Mouse (Mus musculus): ENCODE results near the gene Rab3il1.

- TF ChIP-seq MAX (IDR thresholded peaks at IDR 0.05; ENCODE audit: low read length) (no peak), CTCF (conservative IDR thresholded peaks at IDR 0.05 in 1 of 2, IDR thresholded peaks at IDR 0.05 in 1 of 2; ENCODE audit: low read depth in 2 of 2, low read length in 2 of 2) (no peak), POLR2A (IDR thresholded peaks at IDR 0.05; ENCODE audit: low read depth, low read length) (no peak), HCFC1 (IDR thresholded peaks at IDR 0.05; ENCODE audit: low read depth, low read length) (no peak), PAX5 (IDR thresholded peaks at IDR 0.05; ENCODE audit: low read length) (no peak), USF1 (IDR thresholded peaks at IDR 0.05; ENCODE audit: low read depth, low read length) (no peak), BHLHE40 (IDR thresholded peaks at IDR 0.05; ENCODE audit: low read depth, low read length) (no peak), USF2 (conservative IDR thresholded peaks at IDR 0.05; ENCODE audit: low read depth, low read length) (no peak), MAFK (IDR thresholded peaks at IDR 0.05; ENCODE audit: insufficient replicate concordance, low read length) (no peak), UBTF (IDR thresholded peaks at IDR 0.05; ENCODE audit: low read depth, low read length) (no peak), ETS1 (conservative IDR thresholded peaks at IDR 0.05; ENCODE audit: low read depth, low read length) (no peak), ZKSCAN1 (IDR thresholded peaks at IDR 0.05; ENCODE audit: borderline replicate concordance, low read depth, low read length) (no peak), MYC (IDR thresholded peaks at IDR 0.05; ENCODE audit: low read depth, low read length) (no peak), ZNF384 (IDR thresholded peaks at IDR 0.05; ENCODE audit: low read depth, low read length) (no peak)
Measured at GRCm38 (mm10) chr19:9987192-9987591, 14.3 kb upstream of the Rab3il1 start.
